Mouse (Mus musculus): ENCODE measurements around the gene Apmap.

GRCm38 (mm10) chr2:150624926-150625325 is 16.6 kb upstream of the Apmap start:
- TF ChIP-seq CTCF (IDR thresholded peaks at IDR 0.05; ENCODE audit: control insufficient read depth, insufficient read depth, low read length) (no peak), POLR2A (IDR thresholded peaks at IDR 0.05; ENCODE audit: borderline replicate concordance, control insufficient read depth, low read depth, low read length) (no peak)
